Mouse (Mus musculus) erythroblast, adult 5-6 weeks (primary cell): ENCODE data around the gene Ap1g1. TPM values are rescaled to one million over a fixed set of nuclear protein-coding genes. Genes with fewer than 3 reads are reported as not detected.
A peak's percentile ranks its signal among the peaks of the same experiment; 100 is the strongest.
"Not testable (repeated sequence)": the region's sequence is repeated elsewhere in the genome, so short reads cannot be mapped to it uniquely, and the experiment has no call there.

Experiments
- ATAC-seq: replicated peaks from 2 replicates; pipeline ENCODE4 v1.8.0; 2016; ENCODE audit warnings: moderate number of reproducible peaks, mild to moderate bottlenecking, moderate TSS enrichment, inconsistent platforms; ENCODE audit not compliant: poor library complexity, low FRiP score, severe bottlenecking
- total RNA-seq, 2 experiments: library from RNA; stranded (forward) in 1 of 2; stranded (reverse) in 1 of 2; fragments of 150-400 nt in 1 of 2; fragments of 200-764, 138-1000 nt in 1 of 2; gene quantifications; 2 replicates each; pipeline versions ENCODE4 v1.2.3 to v1.2.4; 2015 to 2017; ENCODE audit warnings: low replicate concordance in 2 of 2

Ap1g1 gene
- 35.7 and 85.7 TPM in 2 replicates for total RNA-seq (2015; ENCODE audit: low replicate concordance)
- total RNA-seq (2017; ENCODE audit: low replicate concordance), result 26.2 and 55.2 TPM in 2 replicates

GRCm38 (mm10) chr8:109778280-109778977 is at the start of gene Ap1g1:
TSS of gene Ap1g1 (plus strand) at chr8:109778554.
- ATAC-seq, result peak; percentile 95

- no peak for ATAC-seq
These were observed 47.3 kb upstream of the Ap1g1 start for GRCm38 (mm10) chr8:109731012-109731411.

GRCm38 (mm10) chr8:109734018-109734417 is 44.3 kb upstream of the Ap1g1 start:
- no peak for ATAC-seq

GRCm38 (mm10) chr8:109736819-109737218 is 41.5 kb upstream of the Ap1g1 start:
- ATAC-seq, result peak; percentile 9; the same call in 1 of the 2 replicates

- peak; percentile 89 for ATAC-seq
These were observed 40.9 kb upstream of the Ap1g1 start, which contains the start of gene Atxn1l for GRCm38 (mm10) chr8:109737237-109738048. TSS of gene Atxn1l (minus strand) at chr8:109737739.

- no peak for ATAC-seq
These were observed 40.3 kb upstream of the Ap1g1 start for GRCm38 (mm10) chr8:109738049-109738380.

- no peak for ATAC-seq
These were observed 30.7 kb upstream of the Ap1g1 start for GRCm38 (mm10) chr8:109747468-109748199.

GRCm38 (mm10) chr8:109750274-109750673 is 28.1 kb upstream of the Ap1g1 start:
- no peak for ATAC-seq

- ATAC-seq, result peak; percentile 40; the same call in 1 of the 2 replicates
These were observed 27.7 kb upstream of the Ap1g1 start for GRCm38 (mm10) chr8:109750699-109751098.

GRCm38 (mm10) chr8:109751731-109752485 is 26.4 kb upstream of the Ap1g1 start:
- no peak for ATAC-seq

- no peak for ATAC-seq
These were observed 23.7 kb upstream of the Ap1g1 start for GRCm38 (mm10) chr8:109754696-109755095.

- not testable (repeated sequence) for ATAC-seq
These were observed 22.8 kb upstream of the Ap1g1 start for GRCm38 (mm10) chr8:109755554-109755953.

GRCm38 (mm10) chr8:109756849-109757248 is 21.5 kb upstream of the Ap1g1 start:
- ATAC-seq, result no peak

- no peak for ATAC-seq
These were observed 18.9 kb upstream of the Ap1g1 start for GRCm38 (mm10) chr8:109759426-109759825.

- ATAC-seq, result no peak
These were observed 18.1 kb upstream of the Ap1g1 start for GRCm38 (mm10) chr8:109760221-109760620.

- no peak for ATAC-seq
These were observed 14.3 kb upstream of the Ap1g1 start for GRCm38 (mm10) chr8:109764031-109764430.

GRCm38 (mm10) chr8:109766081-109766480 is 12.3 kb upstream of the Ap1g1 start:
- ATAC-seq, result no peak

GRCm38 (mm10) chr8:109773154-109773553 is 5.2 kb upstream of the Ap1g1 start:
- no peak for ATAC-seq

GRCm38 (mm10) chr8:109777851-109778250 is 503 bp upstream of the Ap1g1 start:
- no peak for ATAC-seq
